Mouse (Mus musculus) heart, embryonic 16.5 days (tissue): ENCODE measurements around the gene Ccdc146. TPM values are rescaled to one million over a fixed set of nuclear protein-coding genes. Genes with fewer than 3 reads are reported as not detected.
A peak's percentile ranks its signal among the peaks of the same experiment; 100 is the strongest.

Source experiments
- ATAC-seq: fragments of 200-750 bp; cut with Nextera tagmentation; replicated peaks from 2 replicates; pipeline ENCODE4 v1.8.0; 2017; ENCODE audit warnings: moderate number of reproducible peaks; ENCODE audit not compliant: insufficient read depth, low FRiP score; ENCODE audit errors: extremely low read depth
- H3K27ac ChIP-seq: fragments of 300-500 bp; sonication (generic); 2 replicates; pipeline ENCODE4 v1.5.1; 2014; ENCODE audit warnings: mild to moderate bottlenecking, low read length, control low read depth, moderate library complexity
- H3K27me3 ChIP-seq: fragments of 300-500 bp; sonication (generic); 2 replicates; pipeline ENCODE4 v1.6.1; 2014; ENCODE audit warnings: low read length, mixed read lengths; ENCODE audit not compliant: control insufficient read depth, insufficient read depth
- H3K36me3 ChIP-seq: fragments of 300-500 bp; sonication (generic); 2 replicates; pipeline ENCODE4 v1.6.1; 2014; ENCODE audit not compliant: control insufficient read depth, insufficient read depth
- H3K4me1 ChIP-seq: fragments of 300-500 bp; sonication (generic); 2 replicates; pipeline ENCODE4 v1.6.1; 2014; ENCODE audit warnings: low read length, mixed read lengths; ENCODE audit not compliant: control insufficient read depth, insufficient read depth
- H3K4me2 ChIP-seq: fragments of 300-500 bp; sonication (generic); 2 replicates; pipeline ENCODE4 v1.6.1; 2014; ENCODE audit warnings: low read depth, mild to moderate bottlenecking, control low read depth, low read length
- H3K4me3 ChIP-seq: fragments of 300-500 bp; sonication (generic); 2 replicates; pipeline ENCODE4 v1.5.1; 2014; ENCODE audit warnings: mild to moderate bottlenecking, control low read depth, low read length
- H3K9ac ChIP-seq: fragments of 300-500 bp; sonication (generic); 2 replicates; pipeline ENCODE4 v1.6.1; 2014; ENCODE audit warnings: low read length, control low read depth
- H3K9me3 ChIP-seq: fragments of 300-500 bp; sonication (generic); replicated peaks from 2 replicates; pipeline ENCODE4 v1.6.1; 2016; ENCODE audit warnings: low read length; ENCODE audit not compliant: control insufficient read depth
- WGBS: fragments of 180-500 bp; shearing (Covaris S2); extraction: QIAGEN DNeasy Blood & Tissue Kit; methylation state at CpG from one replicate; pipeline ENCODE4 v1.1.7; 2014; 5-methylcytosine and 5-hydroxymethylcytosine counted together
- polyA plus RNA-seq: library from polyadenylated mRNA; unstranded; fragments of >200 nt; fragmentation: Nextera tagmentation; extraction: Ambion mirVana; gene quantifications from 2 replicates; pipeline ENCODE4 v1.2.1, GENCODE M21; 2015

Gene Ccdc146
- polyA plus RNA-seq, 1 experiment from 2014 or later, result 3.1 TPM

- Histone ChIP-seq H3K4me2 (no peak overlapping the region), H3K27ac (no peak overlapping the region), H3K9me3 (no peaks in the 10 kb centered on the region), H3K4me1 (peaks cover 14% of the 10 kb centered on the region), H3K4me3 (no peak overlapping the region), H3K27me3 (peaks cover 2% of the 10 kb centered on the region; the same call in 1 of the 2 replicates), H3K9ac (no peak overlapping the region), H3K36me3 (no peaks in the 10 kb centered on the region)
- ATAC-seq, result no peak
- 90% methylated on average over 6 of the region's 6 CpGs for WGBS
Measured at GRCm38 (mm10) chr5:21426666-21427065, 2.2 kb upstream of the Ccdc146 start.

GRCm38 (mm10) chr5:21420609-21421008 is 3.9 kb downstream of the Ccdc146 start:
- H3K4me1 ChIP-seq, result peaks cover 3% of the 10 kb centered on the region
- H3K9me3 ChIP-seq, result no peaks in the 10 kb centered on the region
- H3K27me3 ChIP-seq, result peaks cover 2% of the 10 kb centered on the region; the same call in 1 of the 2 replicates
- 8% methylated on average over 1 of the region's 1 CpGs for WGBS
- H3K4me3 ChIP-seq, result no peak overlapping the region
- no peaks in the 10 kb centered on the region for H3K36me3 ChIP-seq
- H3K27ac ChIP-seq, result no peak overlapping the region
- H3K4me2 ChIP-seq, result no peak overlapping the region
- no peak overlapping the region for H3K9ac ChIP-seq
- ATAC-seq, result no peak

GRCm38 (mm10) chr5:21418613-21419012 is 5.9 kb downstream of the Ccdc146 start:
- H3K9ac ChIP-seq, result no peak overlapping the region
- H3K4me3 ChIP-seq, result no peak overlapping the region
- no peak overlapping the region for H3K4me2 ChIP-seq
- no peak for ATAC-seq
- no peaks in the 10 kb centered on the region for H3K9me3 ChIP-seq
- H3K27ac ChIP-seq, result no peak overlapping the region
- no peaks in the 10 kb centered on the region for H3K36me3 ChIP-seq
- WGBS, result 69% methylated on average over 4 of the region's 4 CpGs
- H3K4me1 ChIP-seq, result no peaks in the 10 kb centered on the region
- H3K27me3 ChIP-seq, result peaks cover 2% of the 10 kb centered on the region; the same call in 1 of the 2 replicates

DNA sequence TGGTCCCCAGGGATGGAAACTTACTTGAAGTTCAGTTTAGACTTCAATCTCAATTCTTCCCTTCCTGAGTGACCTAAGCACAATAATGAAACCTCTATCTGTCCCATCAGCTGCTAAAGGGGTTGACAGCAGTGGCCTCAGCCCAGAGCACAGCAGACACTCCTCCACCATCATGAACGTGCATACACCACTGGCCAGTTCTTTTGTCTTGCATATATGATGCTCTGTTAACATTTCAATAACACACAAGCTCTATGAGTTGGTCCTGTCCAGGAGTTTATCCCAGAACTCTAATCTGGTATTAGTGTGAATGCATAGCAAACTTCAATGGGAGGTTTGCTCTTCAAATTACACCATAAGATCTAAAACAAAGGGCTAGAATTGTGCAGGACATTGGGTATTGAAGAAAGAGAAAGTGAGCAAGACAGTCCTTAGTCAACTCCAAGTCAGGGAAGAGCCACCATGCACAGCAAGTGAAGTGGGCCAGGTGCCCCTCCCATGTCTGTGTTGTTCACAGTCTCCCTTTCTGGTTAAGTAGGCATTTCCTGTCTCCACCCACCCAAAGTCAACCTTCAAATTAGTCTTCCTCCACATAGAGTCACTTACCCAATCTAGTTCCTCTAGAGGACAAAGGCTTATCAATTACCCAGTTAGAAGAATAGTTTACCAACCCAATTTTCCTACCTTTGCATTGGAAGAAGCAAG is 10.2 kb downstream of the Ccdc146 start:
- Histone ChIP-seq H3K4me2 (no peak overlapping the region), H3K27ac (no peak overlapping the region), H3K27me3 (no peaks in the 10 kb centered on the region), H3K4me3 (no peak overlapping the region), H3K9ac (no peak overlapping the region), H3K9me3 (no peaks in the 10 kb centered on the region), H3K4me1 (no peaks in the 10 kb centered on the region), H3K36me3 (no peaks in the 10 kb centered on the region)
- ATAC-seq, result no peak
- whole genome bisulfite sequencing, result 67% methylated on average over 1 of the region's 1 CpGs

DNA sequence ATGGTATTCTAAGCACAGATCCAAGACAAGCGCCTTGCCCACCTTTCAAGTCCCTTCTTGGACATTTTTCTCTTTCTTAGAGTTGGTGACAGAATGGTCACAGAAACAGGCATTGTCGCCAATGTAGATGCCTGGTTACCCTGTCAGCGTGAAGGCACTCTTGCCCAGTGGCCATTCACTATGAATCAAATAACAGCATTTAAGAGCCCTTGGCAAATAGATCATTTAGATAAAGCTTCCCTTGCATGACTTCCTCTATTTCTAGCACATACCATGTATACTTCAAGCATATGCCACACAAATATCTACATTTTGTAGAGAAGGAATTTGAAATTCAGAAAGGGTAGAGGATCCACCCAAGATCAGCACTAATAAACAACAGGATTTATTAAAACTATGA is 11.2 kb downstream of the Ccdc146 start:
- Histone ChIP-seq H3K4me2 (no peak overlapping the region), H3K9ac (no peak overlapping the region), H3K4me1 (no peaks in the 10 kb centered on the region), H3K4me3 (no peak overlapping the region), H3K27me3 (no peaks in the 10 kb centered on the region), H3K9me3 (no peaks in the 10 kb centered on the region), H3K27ac (no peak overlapping the region), H3K36me3 (no peaks in the 10 kb centered on the region)
- WGBS, result 83% methylated on average over 3 of the region's 3 CpGs
- no peak for ATAC-seq

- Histone ChIP-seq H3K4me3 (no peak overlapping the region), H3K4me2 (no peak overlapping the region), H3K27ac (no peak overlapping the region), H3K9ac (no peak overlapping the region), H3K36me3 (no peaks in the 10 kb centered on the region), H3K4me1 (no peaks in the 10 kb centered on the region), H3K27me3 (no peaks in the 10 kb centered on the region), H3K9me3 (no peaks in the 10 kb centered on the region)
- 62% methylated on average over 5 of the region's 5 CpGs for WGBS
- no peak for ATAC-seq
Measured at GRCm38 (mm10) chr5:21412056-21412455, 12.4 kb downstream of the Ccdc146 start.

DNA sequence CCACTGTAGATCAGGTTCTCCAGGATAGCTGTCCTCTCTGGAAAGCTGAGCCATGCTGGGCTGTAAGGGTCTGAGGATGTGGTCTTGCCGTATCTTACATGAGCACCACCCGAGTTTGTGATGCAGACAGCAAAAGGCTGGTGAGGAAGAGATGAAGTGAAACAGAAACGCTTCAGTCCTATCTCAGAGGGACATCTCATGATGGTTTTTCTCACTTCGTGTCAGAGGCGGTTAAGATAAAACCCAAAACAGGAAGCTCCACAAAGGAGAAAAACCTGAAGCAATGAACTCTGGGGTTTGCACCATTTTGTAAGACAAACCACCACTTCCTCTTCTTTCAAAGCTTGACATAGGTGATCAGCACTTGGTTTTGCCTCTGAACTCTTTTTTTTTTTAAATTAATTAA is 13.2 kb downstream of the Ccdc146 start:
- no peak overlapping the region for H3K27ac ChIP-seq
- WGBS, result 57% methylated on average over 5 of the region's 5 CpGs
- no peak overlapping the region for H3K4me2 ChIP-seq
- H3K9me3 ChIP-seq, result no peaks in the 10 kb centered on the region
- no peaks in the 10 kb centered on the region for H3K36me3 ChIP-seq
- ATAC-seq, result peak; percentile 23; the same call in 1 of the 2 replicates
- H3K4me1 ChIP-seq, result no peaks in the 10 kb centered on the region
- H3K27me3 ChIP-seq, result no peaks in the 10 kb centered on the region
- no peak overlapping the region for H3K9ac ChIP-seq
- no peak overlapping the region for H3K4me3 ChIP-seq

DNA sequence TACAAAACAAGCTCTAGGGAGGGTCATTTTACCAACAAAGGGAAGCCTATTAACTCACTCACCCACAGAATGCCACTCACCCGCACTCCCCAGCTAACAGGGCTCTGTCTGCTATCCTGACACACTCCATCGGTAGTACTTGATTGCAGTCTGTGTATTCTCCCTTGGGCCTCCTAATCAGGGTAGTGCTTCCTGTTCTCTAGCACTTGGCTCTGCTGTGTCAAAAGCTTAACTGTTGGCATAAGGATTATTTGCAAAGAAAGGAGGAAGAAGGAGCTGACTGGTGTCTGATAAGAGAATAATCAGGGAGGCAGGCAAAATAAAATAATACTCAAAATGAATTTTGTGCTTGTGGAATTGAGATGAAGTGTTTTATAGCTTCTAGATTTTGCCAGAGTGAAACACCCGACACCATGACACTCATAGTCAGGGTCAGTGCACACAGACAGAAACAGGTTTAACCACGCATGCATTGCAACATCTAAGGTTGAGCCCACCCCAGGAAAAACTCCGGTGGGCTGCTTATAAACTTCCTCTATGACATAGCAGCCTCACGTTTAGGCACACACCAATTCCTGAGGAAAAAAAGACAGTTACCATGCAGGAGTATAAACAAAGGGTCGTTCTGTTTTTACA is 29.2 kb downstream of the Ccdc146 start:
- Histone ChIP-seq H3K27me3 (no peaks in the 10 kb centered on the region), H3K4me3 (no peak overlapping the region), H3K4me2 (no peak overlapping the region), H3K4me1 (peaks cover 23% of the 10 kb centered on the region), H3K36me3 (no peaks in the 10 kb centered on the region), H3K27ac (peak overlapping the region; percentile 58), H3K9ac (no peak overlapping the region), H3K9me3 (no peaks in the 10 kb centered on the region)
- WGBS, result 30% methylated on average over 7 of the region's 7 CpGs
- ATAC-seq, result peak; percentile 90

- H3K4me3 ChIP-seq, result no peak overlapping the region
- no peaks in the 10 kb centered on the region for H3K27me3 ChIP-seq
- peaks cover 23% of the 10 kb centered on the region for H3K4me1 ChIP-seq
- no peak for ATAC-seq
- H3K9ac ChIP-seq, result no peak overlapping the region
- 82% methylated on average over 2 of the region's 2 CpGs for WGBS
- no peak overlapping the region for H3K4me2 ChIP-seq
- no peaks in the 10 kb centered on the region for H3K9me3 ChIP-seq
- peak overlapping the region; percentile 46; the same call in 1 of the 2 replicates for H3K27ac ChIP-seq
- no peaks in the 10 kb centered on the region for H3K36me3 ChIP-seq
Measured at GRCm38 (mm10) chr5:21394562-21394961, 29.9 kb downstream of the Ccdc146 start.
